Mouse (Mus musculus): ENCODE data around the gene Pcgf5. TPM values are rescaled to one million over a fixed set of nuclear protein-coding genes. Genes with fewer than 3 reads are reported as not detected.

Pcgf5 gene
- total RNA-seq, 2 experiments from 2014 or later, result 14.1 to 17.2 TPM

GRCm38 (mm10) chr19:36477151-36477550, 129.0 kb downstream of the Pcgf5 start:
- DNase-seq (ENCODE audit: low spot score in 2 of 2), result no peak

DNA sequence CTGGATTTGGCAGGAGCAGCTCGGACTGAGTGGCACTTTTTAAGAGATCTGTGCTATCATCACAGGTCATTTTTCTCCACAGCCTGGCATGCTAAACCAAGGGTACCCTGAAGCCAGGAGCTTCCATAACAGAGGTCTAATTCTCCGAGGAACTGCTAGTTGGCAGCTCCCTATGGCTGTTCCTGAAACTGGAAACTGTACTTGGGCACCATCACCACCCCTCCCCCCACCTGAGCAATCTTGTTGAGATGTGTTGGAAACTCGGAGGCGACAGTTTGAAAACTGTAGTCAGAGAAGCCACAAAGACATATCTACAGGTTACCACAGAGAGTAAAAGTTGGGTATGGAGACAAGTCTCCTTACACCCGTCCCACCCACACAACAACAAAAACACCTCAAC, 129.6 kb downstream of the Pcgf5 start:
- DNase-seq (ENCODE audit: low spot score in 2 of 2), result no peak

- DNase-seq (ENCODE audit: low spot score in 2 of 2), result no peak
These were observed 142.8 kb downstream of the Pcgf5 start for GRCm38 (mm10) chr19:36490911-36491310.

- no peak for DNase-seq (ENCODE audit: low spot score in 2 of 2)
These were observed 147.4 kb downstream of the Pcgf5 start for GRCm38 (mm10) chr19:36495555-36495954.

DNA sequence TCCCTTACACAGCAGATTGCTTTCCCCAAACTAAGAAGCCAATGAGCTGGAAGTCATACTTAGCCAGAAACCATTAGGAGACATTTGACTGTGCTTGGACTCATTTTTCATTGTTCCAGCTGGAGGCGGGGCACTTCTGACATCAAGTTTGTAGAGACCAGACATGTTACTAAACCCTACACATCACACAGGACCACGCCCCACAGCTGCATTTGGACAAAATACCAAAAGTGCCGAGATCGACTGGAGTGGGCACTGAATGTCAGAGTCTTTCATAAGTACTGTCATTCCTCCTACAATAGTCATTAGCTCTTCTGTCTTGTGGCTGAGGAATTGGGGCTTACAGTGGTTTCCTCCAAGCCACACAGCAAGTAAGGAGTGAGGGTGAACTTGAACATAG, 148.4 kb downstream of the Pcgf5 start:
- DNase-seq (ENCODE audit: low spot score in 2 of 2), result no peak

DNA sequence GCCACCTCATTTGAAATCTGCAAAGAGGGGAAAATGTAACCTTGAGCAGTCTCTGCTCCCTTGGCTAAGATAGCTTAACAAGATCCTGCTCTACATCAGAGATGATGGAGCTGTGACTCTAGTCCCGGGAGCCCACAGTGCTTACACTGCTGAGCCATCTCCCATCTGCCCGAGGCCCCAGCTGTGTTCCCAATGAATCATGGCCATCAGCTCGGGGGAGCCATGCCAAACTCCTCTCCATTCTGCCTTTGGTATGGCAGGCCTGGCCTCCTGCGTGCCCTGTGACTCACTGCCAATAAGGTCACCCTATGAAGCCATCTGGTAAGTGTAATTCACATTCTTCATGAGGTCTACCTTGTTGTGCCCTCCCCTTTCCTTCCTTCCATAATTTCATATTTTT, 149.0 kb downstream of the Pcgf5 start:
- DNase-seq (ENCODE audit: low spot score in 2 of 2), result peak in 1 of 2 experiments; percentile 20

GRCm38 (mm10) chr19:36497744-36498143, 149.6 kb downstream of the Pcgf5 start:
- DNase-seq (ENCODE audit: low spot score in 2 of 2), result no peak

DNA sequence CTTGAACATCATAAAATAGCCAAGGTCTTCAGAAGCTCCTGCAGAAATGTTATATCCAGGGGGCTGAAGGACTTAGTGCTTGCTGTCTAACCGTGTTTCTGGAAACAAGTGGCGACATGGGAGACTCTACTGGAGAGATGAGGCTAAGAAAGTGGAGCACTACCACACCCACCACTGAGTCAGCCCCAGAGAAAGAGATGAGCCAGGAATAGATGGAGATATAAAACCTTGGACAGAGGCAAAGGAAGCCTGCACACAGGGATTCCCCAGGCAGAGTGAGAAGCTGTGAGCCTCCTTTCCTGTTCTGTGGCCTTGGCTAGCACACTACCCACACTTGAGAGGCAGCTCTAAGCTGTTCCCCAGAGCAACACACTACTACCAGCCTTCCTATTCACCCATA, 156.6 kb downstream of the Pcgf5 start:
- DNase-seq (ENCODE audit: low spot score in 2 of 2), result no peak

Other genes with a start within 250 kb of the Pcgf5 start
- 10 to 100 TPM; 10.2 to 13.6 TPM for gene Ankrd1, start 228.2 kb upstream of the Pcgf5 start, total RNA-seq (2021)
- gene Hectd2, start 206.3 kb downstream of the Pcgf5 start, total RNA-seq (2021), result 1 to 10 TPM; 6.2 to 6.5 TPM